Mouse (Mus musculus) kidney, postnatal 4 days (tissue): ENCODE data around the gene Smdt1.
"Not testable (repeated sequence)": the region's sequence is repeated elsewhere in the genome, so short reads cannot be mapped to it uniquely, and the experiment has no call there.

Source experiments
- DNase-seq, 2 experiments: peaks; one replicate each; pipeline ENCODE4 v3.0.0; 2021; ENCODE audit warnings: mixed read lengths in 2 of 2

Smdt1 gene

DNA sequence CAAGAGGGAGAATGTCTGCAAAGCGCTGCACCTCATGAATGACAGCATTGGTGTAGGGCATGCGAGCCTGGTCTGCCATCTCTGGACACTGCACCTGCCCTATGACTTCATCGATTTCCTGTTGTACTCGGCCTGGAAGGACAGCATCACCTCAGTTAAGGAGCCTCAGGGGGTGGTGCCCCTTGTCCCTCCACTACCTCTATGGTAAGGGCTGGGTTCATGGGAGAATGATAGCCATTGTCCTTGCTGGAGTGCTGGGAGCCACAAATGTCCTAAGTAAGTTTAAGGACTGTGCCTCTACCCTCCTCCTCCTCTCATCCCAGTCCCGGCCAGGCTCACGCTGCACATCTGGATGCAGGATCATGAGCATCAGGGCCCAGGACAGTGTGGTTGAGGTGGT, 33.7 kb downstream of the Smdt1 start:
- DNase-seq: no peak

DNA sequence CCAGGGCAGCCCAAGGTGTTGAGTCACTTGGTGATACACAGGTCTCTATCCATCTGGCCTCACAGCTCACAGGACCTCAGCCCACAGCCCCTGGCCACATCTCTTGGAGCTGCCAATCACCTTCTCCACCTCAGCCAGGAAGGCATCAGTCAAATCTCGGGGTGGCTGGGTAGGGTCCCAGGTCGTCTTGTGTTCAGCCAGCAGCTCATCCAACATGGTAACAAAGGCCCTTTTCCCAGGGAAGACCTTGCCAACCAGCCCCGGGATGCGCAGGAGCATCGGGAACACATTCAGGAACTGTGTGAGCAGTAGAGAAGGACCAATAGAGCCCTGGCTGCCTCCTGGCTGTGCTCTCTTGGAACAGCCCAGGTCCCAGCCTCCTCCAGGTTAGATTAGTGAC, 34.2 kb downstream of the Smdt1 start:
- DNase-seq: peak in 1 of 2 experiments; percentile 1

DNA sequence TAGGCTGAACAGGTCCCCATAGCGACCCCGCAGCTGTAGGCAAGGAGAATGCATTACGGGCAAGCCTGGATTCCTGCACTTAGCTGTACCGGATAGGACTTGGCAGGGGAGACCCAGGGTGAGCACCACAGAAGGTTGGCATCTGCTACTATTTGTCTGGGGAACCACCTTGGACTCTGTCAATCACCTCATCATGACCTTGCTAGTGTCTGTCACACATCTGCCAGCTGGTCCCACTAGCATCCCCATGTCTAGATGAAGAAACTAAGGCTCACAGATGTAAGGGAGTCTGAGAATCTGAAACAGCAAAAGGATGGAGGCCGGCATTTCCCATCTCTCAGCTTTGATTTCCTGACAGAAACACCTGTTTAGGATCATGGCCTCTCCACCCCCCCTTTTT, 35.7 kb downstream of the Smdt1 start:
- no peak for DNase-seq

DNA sequence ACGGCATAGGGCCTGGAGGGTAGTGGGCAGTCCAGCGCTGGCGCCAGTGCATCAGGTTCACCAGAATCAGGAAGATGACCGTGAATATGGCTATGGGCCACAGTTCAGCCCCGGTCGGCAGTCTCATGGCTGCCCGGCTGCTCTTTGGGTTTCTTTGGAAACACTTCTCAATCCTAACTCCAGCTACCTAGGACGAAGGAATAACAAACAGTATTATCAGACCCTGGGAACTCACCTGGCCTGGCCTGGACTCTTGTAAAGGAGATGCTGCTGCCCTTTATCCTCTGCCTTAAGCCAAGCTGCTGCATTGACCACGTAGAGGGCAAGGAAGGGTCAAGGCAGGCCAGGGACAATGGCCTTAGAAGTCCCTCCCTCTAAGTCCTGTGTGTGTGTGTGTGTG, 37.1 kb downstream of the Smdt1 start:
- DNase-seq: no peak

DNA sequence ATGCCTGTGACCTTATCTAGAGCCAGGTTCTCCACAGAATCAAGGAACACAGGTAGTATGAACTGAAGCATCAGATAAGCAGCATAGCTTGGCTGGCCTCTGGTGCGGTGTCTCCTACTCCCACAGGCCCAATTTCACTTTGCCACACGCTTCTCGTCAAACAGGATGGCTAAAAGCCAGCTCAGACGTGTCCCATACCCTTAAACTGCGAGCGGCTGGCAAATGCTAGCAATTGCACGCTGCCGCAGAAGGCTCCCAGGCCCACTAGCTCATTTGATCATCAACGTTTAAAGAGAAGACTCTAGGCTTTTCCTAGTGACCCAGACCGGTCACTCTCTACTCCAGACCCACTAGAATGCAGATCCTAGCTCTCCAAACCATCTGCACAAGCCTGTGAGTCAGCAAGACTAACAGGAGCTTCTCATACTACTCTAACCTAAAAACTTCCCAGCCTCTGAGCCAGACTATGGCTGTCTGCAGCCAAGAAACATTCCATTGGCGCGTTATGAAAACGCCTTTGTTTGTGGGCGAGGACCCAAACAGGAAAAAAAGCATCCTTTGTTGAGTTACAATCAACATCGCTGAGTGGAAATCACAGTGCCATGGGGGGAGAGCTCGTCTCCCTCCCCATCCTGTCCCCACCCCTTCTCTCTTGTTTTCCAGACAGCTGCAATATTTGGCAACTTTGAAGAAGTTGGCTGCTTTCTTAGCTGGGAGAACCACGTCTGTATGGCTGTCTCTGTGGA, 37.8 kb downstream of the Smdt1 start:
- DNase-seq: peak in 1 of 2 experiments; percentile 65

DNA sequence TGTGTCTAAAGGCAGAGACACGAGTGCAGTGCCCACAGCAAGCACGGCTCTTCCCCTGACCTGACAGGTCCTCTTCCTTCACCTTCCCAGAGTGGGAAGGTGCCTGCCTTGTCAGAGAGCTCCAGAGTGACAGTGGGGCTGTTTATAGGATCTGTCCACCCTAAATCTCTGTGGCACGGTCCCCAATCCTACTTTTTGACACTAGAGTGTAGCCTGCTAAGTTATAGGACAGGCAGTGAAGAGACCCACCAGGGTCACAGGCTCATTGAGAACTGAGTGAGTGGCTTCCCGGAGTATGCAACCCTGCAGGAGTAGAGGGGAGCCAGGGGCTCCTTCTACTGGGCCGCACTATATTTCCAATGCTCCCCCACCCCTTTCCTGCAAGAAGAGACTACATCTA, 38.9 kb downstream of the Smdt1 start:
- DNase-seq: no peak

DNA sequence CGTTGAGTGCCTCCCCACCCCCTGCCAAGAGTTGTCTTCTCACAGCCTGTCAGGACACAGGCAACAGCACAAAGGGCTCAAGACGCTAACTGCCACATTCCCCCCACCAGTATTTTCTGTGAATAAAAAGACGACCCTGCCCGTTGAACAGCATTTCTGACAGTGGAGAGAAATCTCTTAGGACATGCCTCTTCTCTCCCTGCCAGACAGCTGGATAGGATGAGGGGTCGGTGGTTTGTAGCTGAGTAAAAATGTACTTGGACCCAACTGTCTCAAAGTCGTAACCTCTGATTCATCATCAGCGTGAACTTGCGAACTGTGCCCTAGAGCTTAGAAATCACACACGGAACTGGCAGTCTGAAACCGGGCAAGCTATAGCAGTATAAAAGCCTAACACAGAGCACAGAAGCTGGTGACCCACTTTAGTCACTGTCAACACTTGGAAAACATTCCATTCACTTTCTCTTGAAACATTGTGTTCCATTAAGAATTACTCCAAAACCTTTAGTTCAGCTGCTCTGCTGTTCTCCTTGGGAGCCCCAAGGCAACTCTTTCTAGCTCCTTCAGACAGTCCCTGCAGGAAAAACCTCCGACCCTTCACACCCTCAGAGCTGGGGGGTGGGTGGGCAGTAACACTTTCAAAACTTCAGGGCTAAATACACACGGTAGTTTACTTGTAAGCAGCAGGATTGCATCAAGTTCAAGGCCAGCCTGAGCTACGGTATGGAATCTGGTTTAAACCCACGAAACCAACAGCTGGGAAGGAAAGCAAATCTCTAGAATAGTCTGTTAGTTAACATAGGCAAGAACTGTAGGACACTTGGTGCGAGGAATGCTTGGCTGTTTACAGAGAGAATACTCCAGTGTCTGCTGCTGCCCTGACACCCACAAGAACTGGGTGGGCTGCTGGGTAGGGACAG, 39.8 kb downstream of the Smdt1 start:
- peak in 1 of 2 experiments; percentile 26 for DNase-seq

DNA sequence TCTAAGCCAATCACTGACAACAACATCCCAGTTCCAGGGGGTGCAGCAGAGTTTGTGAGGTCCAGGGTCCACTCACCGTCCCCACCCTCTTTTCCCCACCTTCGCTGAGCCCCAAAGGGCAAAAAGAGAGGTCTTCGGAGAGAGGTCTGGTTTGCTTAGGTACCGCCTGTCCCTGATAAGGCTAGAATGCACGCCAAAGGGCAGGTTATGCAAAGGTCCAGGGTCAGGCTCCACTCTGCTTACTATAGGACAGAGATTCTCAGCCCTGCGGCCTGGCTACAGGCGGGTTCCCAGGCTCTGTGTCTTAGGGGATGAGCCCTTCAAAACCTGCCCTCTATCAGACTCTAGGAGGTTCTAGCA, 40.7 kb downstream of the Smdt1 start:
- DNase-seq: no peak

DNA sequence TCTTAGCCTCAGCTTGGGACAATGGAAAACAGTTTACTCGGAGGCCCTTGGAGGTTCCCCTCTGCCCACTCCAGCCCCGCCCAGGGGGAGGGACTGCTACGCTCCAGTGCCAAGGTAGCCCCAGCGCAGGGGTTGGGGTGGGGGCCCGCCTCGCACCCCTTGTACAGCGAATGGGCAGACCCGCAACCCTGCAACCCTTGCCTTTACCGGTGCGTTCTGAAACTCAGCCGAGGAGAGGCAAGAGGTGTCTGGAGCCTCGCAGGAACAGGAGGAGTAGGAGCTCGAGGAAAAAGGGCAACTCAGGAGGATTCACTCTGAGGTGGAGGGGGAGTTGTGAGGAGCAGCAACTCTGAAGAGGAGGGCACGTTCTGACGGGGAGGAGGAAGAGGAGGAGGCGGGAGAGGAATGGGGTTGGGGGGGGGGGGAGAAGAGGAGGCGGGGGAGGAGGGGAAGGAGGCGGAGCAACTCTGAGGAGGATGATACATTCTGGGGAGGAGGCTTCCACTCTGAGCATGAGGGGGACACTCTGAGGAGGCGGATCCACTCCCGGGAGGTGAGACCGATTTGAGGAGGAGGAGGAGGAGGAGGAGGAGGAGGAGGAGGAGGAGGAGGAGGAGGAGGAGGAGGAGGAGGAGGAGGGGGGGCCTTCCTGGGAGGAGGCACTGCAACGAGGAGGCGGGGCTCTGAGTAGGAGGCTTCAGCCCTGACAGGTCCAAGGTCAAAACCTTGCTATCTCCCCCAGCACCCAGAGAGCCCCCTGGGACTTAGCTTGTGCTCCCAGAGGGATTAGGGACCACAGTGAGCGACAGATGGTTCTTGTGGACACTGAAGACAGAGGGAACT, 41.3 kb downstream of the Smdt1 start, which contains the start of gene Cyp2d22:
Gene Cyp2d22 (minus strand): TSS at position 390 of the 843 bp plus-strand sequence.
- DNase-seq: peak; percentile 64 to 76

DNA sequence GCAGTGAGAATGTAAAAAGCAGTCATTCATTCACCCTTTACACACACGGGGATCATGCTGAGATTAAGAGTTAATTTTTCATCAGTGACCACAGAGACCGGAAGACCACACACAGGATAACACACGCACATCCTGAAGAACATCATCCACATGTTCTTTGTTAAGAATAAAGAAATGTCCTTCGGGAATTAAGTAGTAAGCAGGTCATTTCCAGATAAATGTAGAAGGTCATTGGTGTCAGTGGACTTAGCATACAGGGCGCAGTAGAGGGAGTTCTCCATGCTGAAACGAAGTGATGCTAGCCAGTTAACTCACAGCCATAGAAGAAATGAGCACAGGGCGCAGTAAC, 41.9 kb downstream of the Smdt1 start:
- DNase-seq: peak in 1 of 2 experiments; percentile 12

DNA sequence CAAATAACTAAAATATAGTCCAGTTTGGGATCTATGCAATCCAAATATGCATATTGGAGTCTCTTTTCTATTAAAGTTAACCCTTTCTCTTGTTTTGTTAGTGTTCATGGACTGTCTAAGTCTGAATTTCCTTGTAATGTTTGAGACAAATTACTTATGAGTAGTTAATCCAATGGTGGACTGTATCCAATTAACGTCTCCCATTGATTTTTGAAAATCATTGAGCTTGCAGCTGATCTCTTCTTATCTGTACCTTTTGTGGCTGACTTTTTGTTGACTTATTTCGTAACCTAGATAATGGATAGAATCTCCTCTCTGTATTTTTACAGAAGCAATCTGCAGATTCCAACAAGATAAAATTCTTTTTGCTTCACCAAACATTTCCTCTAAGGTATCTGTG, 43.7 kb downstream of the Smdt1 start:
- DNase-seq: no peak

DNA sequence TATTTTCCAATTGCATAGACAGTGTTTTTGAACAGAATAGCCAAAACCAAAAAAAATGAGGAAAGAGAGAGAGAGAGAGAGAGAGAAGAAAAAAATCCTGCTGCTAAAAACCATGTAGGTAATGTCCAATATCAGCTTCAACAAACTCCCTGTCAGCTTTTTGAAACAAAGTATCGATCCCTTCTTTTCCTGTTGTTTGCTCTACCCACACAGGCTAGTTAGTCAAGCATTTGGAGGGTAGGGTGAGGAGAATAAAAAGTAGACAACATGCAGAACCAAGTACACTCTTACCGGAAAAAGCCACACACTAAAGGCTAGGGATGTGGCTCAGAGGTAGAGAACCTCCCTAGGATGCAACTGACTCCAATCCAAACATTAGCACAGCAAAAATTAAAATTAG, 47.0 kb downstream of the Smdt1 start:
- DNase-seq: no peak

DNA sequence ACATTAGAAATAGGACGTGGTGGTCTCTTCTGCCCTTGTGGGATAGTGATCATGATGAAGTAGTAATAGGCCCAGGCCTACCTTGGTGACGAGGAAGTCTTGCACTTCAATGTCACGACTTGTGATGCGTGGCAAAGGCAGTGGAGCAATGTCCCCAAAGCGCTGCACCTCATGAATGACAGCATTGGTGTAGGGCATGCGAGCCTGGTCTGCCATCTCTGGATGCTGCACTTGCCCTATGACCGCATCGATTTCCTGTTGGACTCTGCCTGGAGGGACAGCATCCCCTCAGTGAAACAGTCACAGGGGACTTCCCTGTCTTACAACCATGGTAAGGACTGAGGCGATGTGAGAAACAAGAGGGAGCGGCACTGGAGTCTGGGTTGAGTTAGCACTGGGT, 51.2 kb downstream of the Smdt1 start:
- DNase-seq: not testable (repeated sequence)

DNA sequence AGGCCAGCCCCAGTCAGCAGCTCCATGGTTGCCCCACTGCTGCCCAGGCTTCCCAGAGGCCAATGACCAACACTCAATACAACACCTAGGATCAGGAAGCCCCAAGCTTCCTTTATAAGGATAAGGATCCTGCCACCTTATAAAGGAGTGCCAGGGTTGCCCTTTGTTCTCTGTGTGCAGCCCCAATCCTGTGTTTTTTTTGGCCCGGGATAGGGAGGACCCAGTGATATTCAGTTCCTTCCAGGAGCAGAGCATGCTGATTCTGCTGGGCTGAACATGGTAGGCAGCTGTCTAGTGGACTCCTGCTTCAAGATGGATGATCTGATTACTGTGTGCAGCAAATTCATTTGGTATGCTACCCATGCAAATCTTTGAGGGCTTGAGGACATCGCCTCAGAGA, 55.2 kb downstream of the Smdt1 start, which contains the start of gene Cyp2d11:
Gene Cyp2d11 (minus strand): TSS at position 101 of the 400 bp plus-strand sequence.
- not testable (repeated sequence) for DNase-seq

DNA sequence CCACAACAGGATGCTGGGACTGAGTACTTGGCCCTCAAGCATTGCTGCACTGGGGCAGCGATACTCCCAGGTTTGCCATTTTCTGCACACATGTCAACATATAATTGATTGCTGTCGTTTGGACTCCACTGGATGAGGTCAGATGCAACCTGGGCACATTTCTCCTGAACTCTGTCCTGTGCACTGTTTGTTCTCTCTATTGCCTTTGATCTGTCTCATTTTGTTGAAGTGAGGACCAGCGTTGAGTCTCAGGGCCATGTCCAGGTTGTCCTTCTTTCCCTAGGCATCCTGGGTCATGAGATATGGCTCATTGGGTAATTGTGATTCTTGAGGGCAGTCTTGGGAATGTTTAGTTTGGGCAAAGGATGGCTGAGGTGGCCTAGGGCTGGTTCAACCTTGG, 57.2 kb downstream of the Smdt1 start:
- DNase-seq: not testable (repeated sequence)
